Mouse (Mus musculus) kidney, postnatal 25 days (tissue): ENCODE measurements at regions not wholly inside any gene's neighbourhood (a gene's known extent, or its start where the extent isn't known, plus 50 kb on each side); places are given as distances from the start of the nearest gene placed in this dataset.
"Not testable (repeated sequence)": the region's sequence is repeated elsewhere in the genome, so short reads cannot be mapped to it uniquely, and the experiment has no call there.

Source experiments
- DNase-seq, 2 experiments: peaks; one replicate each; pipeline ENCODE4 v3.0.0; 2021; ENCODE audit warnings: mixed read lengths in 2 of 2

DNA sequence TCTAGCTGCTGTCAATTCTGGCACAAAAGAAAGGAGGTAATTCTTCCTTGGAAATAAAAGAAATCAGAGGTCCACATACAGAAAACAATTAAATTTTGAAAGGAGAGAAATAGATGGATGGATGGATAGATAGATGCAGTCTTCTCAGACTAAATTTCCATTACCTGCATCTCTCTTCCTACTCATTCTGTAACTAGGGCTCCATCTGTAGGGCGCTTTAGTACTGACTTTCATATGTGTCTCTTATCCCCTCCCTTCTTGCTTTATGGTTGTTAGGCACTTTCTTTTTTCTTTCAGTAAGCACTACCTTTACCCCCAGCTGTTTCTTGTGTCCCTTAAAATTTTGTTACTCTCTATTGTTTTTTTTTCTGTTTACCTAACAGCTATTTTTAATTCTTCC, 72.9 kb upstream of the Olfr1324 start:
- DNase-seq = no peak

DNA sequence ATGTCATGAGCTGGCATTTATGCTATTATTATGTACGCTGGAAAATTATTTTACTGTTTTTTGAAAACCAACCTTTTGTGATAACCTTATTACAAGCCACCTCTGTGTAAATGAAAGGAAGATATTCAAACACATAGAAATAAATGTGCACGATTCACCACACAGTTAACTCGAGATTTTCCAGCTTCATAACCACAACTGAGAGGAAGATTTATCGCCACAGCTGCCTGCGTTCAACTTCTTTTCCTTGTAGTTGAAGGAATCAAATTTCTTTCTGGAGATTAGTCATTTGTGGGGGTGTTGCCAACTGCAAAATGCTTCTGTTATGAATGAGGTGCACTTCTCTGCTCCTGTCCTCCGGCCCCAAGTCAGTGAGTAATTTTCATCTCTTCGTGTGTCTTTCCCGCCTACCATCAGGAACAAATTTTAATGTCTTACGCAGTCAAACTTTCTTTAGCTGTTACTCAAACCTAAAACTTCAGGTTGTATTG, 62.2 kb upstream of the Olfr1324 start:
- DNase-seq = not testable (repeated sequence)
